8 mouse cellular contexts compared by ENCODE assay signal in genomic region chr10:20073236-20073893, GRCm38 (mm10).
DNase-seq lines count a peak whose midpoint lies in the region; ATAC-seq and TF ChIP-seq lines count a peak whose summit lies in the region.

No protein-coding gene starts in this region.

- no peaks in the 10 kb centered on the region for H3K36me3 ChIP-seq in ES-Bruce4 (ENCODE audit: control insufficient read depth, insufficient read depth, low read length, poor library complexity, severe bottlenecking)
- H3K36me3 ChIP-seq in forebrain, embryonic 15.5 days, result no peaks in the 10 kb centered on the region
- H3K36me3 ChIP-seq in hindbrain, embryonic 10.5 days, result no peaks in the 10 kb centered on the region
- no peaks in the 10 kb centered on the region for H3K36me3 ChIP-seq in lung, embryonic 14.5 days (ENCODE audit: insufficient read depth)

- ATAC-seq in forebrain, embryonic 15.5 days (replicated peaks), result peak; percentile 60; the same call in 1 of the 2 replicates
- ATAC-seq in lung, embryonic 14.5 days (ENCODE audit: insufficient read depth), result peak; percentile 87

- H3K4me2 ChIP-seq in forebrain, embryonic 15.5 days (replicated peaks), result no peak overlapping the region
- no peak overlapping the region for H3K4me2 ChIP-seq in lung, embryonic 14.5 days

- WGBS in forebrain, embryonic 15.5 days, result 66% methylated on average over 7 of the region's 7 CpGs
- 67% methylated on average over 7 of the region's 7 CpGs for whole genome bisulfite sequencing in hindbrain, embryonic 10.5 days
- 61% methylated on average over 7 of the region's 7 CpGs for WGBS in lung, embryonic 14.5 days

- peak; percentile 87 for TF ChIP-seq CTCF in ES-Bruce4 (IDR thresholded peaks at IDR 0.05; ENCODE audit: low read depth, low read length)
- TF ChIP-seq CTCF in lung, embryonic 14.5 days (IDR thresholded peaks at IDR 0.05; ENCODE audit: low read depth), result peak; percentile 88

- peak; percentile 5 for DNase-seq in c-Kit-positive CD71-positive TER-119-positive erythroid progenitor cells, embryonic 14.5 days (ENCODE audit: low spot score)
- DNase-seq in hindbrain, embryonic 10.5 days (ENCODE audit: low spot score), result peak; percentile 66
- peak; percentile 45 to 79 for DNase-seq in layer of hippocampus, adult 8-10 months (ENCODE audit: low spot score in 2 of 2)
- peak; percentile 81 for DNase-seq in lung, embryonic 14.5 days
- peak; percentile 39 for DNase-seq in ovary, postnatal 10 days (ENCODE audit: low spot score)
- peak; percentile 82 for DNase-seq in thymus, postnatal 0 days (ENCODE audit: low spot score)

- H3K4me3 ChIP-seq in ES-Bruce4 (ENCODE audit: low read depth, low read length), result no peak overlapping the region
- no peak overlapping the region for H3K4me3 ChIP-seq in forebrain, embryonic 15.5 days
- H3K4me3 ChIP-seq in hindbrain, embryonic 10.5 days, result no peak overlapping the region
- H3K4me3 ChIP-seq in lung, embryonic 14.5 days (ENCODE audit: low read depth, low read length), result no peak overlapping the region

- H3K27me3 ChIP-seq in ES-Bruce4 (ENCODE audit: control insufficient read depth, insufficient read depth, low read length, poor library complexity, severe bottlenecking), result no peaks in the 10 kb centered on the region
- H3K27me3 ChIP-seq in forebrain, embryonic 15.5 days, result no peaks in the 10 kb centered on the region
- no peaks in the 10 kb centered on the region for H3K27me3 ChIP-seq in hindbrain, embryonic 10.5 days (ENCODE audit: insufficient read depth, poor library complexity, severe bottlenecking)
- no peaks in the 10 kb centered on the region for H3K27me3 ChIP-seq in lung, embryonic 14.5 days (ENCODE audit: insufficient read depth, low read length)

- TF ChIP-seq POLR2A in ES-Bruce4 (IDR thresholded peaks at IDR 0.05; ENCODE audit: insufficient read depth, low read length), result no peak

- no peak for TF ChIP-seq EP300 in ES-Bruce4 (IDR thresholded peaks at IDR 0.05; ENCODE audit: insufficient read depth, low read depth, low read length)

- no peak overlapping the region for H3K27ac ChIP-seq in ES-Bruce4 (ENCODE audit: insufficient read depth, low read length)
- H3K27ac ChIP-seq in forebrain, embryonic 15.5 days (replicated peaks), result no peak overlapping the region
- H3K27ac ChIP-seq in hindbrain, embryonic 10.5 days, result no peak overlapping the region
- H3K27ac ChIP-seq in lung, embryonic 14.5 days (ENCODE audit: low read depth), result no peak overlapping the region

- H3K4me1 ChIP-seq in ES-Bruce4 (ENCODE audit: control insufficient read depth, insufficient read depth, low read length), result no peaks in the 10 kb centered on the region
- H3K4me1 ChIP-seq in forebrain, embryonic 15.5 days, result no peaks in the 10 kb centered on the region
- no peaks in the 10 kb centered on the region for H3K4me1 ChIP-seq in hindbrain, embryonic 10.5 days (replicated peaks)
- H3K4me1 ChIP-seq in lung, embryonic 14.5 days (ENCODE audit: insufficient read depth), result no peaks in the 10 kb centered on the region

- no peaks in the 10 kb centered on the region; the same call in 1 of the 2 replicates for H3K9me3 ChIP-seq in ES-Bruce4 (replicated peaks; ENCODE audit: control insufficient read depth, insufficient read depth, low read length, poor library complexity, severe bottlenecking)
- H3K9me3 ChIP-seq in forebrain, embryonic 15.5 days, result no peaks in the 10 kb centered on the region
- no peaks in the 10 kb centered on the region for H3K9me3 ChIP-seq in hindbrain, embryonic 10.5 days
- no peaks in the 10 kb centered on the region for H3K9me3 ChIP-seq in lung, embryonic 14.5 days (ENCODE audit: low read depth, low read length)

- no peak overlapping the region for H3K9ac ChIP-seq in ES-Bruce4 (ENCODE audit: low read depth, poor library complexity, severe bottlenecking)
- H3K9ac ChIP-seq in forebrain, embryonic 15.5 days (replicated peaks), result no peak overlapping the region
- no peak overlapping the region for H3K9ac ChIP-seq in lung, embryonic 14.5 days

Comparison
In these comparisons a context has a peak if more than half of its experiments do, and no peak if none do; other contexts are left out.
1. DNase-seq: peak in every context shown above with its lines; median percentile 82 in thymus, postnatal 0 days; 81 in lung, embryonic 14.5 days; 66 in hindbrain, embryonic 10.5 days; 62 in layer of hippocampus, adult 8-10 months; 39 in ovary, postnatal 10 days; 5 in c-Kit-positive CD71-positive TER-119-positive erythroid progenitor cells, embryonic 14.5 days.